Mouse (Mus musculus): Measurements from ENCODE around the gene Ucma. TPM values are rescaled to one million over a fixed set of nuclear protein-coding genes. Genes with fewer than 3 reads are reported as not detected.
"Not testable (repeated sequence)": the region's sequence is repeated elsewhere in the genome, so short reads cannot be mapped to it uniquely, and the experiment has no call there.

The Ucma gene
- polyA plus RNA-seq (2015; fragmentation: Nextera tagmentation; extraction: Ambion mirVana), result not detected in 2 replicates

DNA sequence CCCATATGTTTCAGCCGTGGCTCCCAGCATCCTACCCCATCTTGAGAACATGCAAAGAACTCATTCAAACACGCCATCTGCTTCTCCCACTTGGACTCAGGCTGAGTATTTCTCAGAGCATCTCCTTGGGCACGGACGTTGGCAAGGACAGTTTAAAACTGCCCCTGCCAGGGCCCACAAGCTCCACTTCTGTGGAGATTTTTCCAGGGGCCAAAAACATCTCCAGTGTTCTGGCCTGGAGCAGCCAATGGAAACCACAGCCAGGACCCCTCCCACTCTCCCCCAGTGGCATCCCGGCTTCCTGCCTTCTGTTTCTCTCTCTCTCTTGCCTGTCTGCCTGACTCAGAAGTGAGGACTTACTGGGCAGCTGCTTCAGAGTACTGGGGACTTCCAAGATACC is at the start of gene Ucma:
Gene Ucma, plus strand, starts transcription at position 316 of the 400 bp plus-strand sequence.
- no peak within 1 kb of the TSS for H3K4me3 ChIP-seq
- H3K36me3 ChIP-seq, result no peaks in the 10 kb centered on the region
- 78% methylated on average over 5 of the region's 5 CpGs for WGBS
- no peaks in the 10 kb centered on the region for H3K9me3 ChIP-seq
- no peak for ATAC-seq (ENCODE audit: low read depth)
- no peaks in the 10 kb centered on the region for H3K27me3 ChIP-seq
- no peak within 1 kb of the TSS for H3K9ac ChIP-seq
- no peak within 1 kb of the TSS for H3K27ac ChIP-seq (replicated peaks)
- H3K4me2 ChIP-seq, result no peak within 1 kb of the TSS
- H3K4me1 ChIP-seq (replicated peaks), result no peaks in the 10 kb centered on the region

DNA sequence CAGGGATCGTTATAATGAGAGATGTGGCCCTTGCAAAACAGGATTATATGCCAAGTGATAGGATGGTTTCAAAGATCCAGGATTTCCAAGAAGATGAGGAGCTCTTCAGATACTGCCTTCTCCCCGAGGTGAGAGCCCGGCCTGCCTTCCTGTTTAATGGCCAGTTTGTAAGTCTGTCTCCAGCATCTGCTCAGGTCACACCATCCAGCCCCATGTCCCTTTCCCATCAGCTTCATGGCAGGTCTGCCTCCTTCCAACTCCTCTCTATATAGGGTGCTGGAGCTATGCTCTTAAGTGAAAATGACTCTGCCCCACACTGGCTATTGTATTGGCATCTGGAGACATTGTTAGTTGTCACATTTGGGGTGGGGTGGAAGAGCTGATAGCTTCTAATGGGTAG is 48.5 kb upstream of the Ucma start:
- Histone ChIP-seq H3K9me3 (no peaks in the 10 kb centered on the region), H3K27ac (replicated peaks) (no peak overlapping the region), H3K27me3 (no peaks in the 10 kb centered on the region), H3K4me1 (replicated peaks) (no peaks in the 10 kb centered on the region), H3K4me3 (no peak overlapping the region), H3K36me3 (peaks cover 32% of the 10 kb centered on the region), H3K4me2 (no peak overlapping the region), H3K9ac (no peak overlapping the region)
- ATAC-seq (ENCODE audit: low read depth), result no peak
- WGBS, result 96% methylated on average over 3 of the region's 3 CpGs

DNA sequence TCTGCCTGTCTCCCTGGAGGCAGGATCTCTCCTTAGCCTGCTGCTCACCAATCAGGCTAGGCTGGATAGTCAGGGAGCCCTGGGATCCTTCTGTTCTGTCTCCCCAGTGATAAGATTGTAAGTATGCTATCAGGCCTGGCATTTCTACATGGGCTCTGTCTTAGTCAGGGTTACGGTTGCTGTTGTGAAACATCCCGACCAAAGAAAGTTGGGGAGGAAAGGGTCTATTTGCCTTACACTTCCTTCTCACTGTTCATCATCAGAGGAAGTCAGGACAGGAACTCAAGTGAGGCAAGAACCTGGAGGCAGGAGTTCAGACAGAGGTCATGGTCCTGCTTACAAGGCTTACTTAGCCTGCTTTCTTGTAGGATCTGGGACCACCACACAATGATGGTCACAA is 46.7 kb upstream of the Ucma start:
- ATAC-seq (ENCODE audit: low read depth), result no peak
- Histone ChIP-seq H3K9ac (no peak overlapping the region), H3K9me3 (no peaks in the 10 kb centered on the region), H3K36me3 (peaks cover 32% of the 10 kb centered on the region), H3K4me1 (replicated peaks) (no peaks in the 10 kb centered on the region), H3K4me2 (no peak overlapping the region), H3K27me3 (no peaks in the 10 kb centered on the region), H3K4me3 (no peak overlapping the region), H3K27ac (replicated peaks) (no peak overlapping the region)
- 93% methylated on average over 2 of the region's 2 CpGs for WGBS

DNA sequence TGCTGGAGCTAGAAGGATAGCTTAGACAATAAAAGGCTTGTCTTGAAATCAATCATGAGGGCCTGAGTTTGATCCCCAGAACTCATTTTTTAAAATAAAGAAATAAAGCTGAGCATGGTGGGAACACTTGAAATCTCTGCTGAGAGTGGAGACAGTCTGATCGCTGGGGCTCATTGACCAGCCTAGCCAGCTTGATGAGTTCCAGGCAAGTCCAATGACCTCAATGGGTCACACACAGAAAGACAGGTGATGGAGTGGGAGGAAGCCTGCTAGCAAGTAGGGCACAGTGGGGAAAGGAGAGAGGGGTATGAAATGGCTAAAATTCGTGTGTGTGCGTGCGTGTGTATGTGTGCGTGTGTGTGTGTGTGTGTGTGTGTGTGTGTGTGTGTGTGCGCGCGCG is 41.4 kb upstream of the Ucma start:
- H3K9me3 ChIP-seq, result no peaks in the 10 kb centered on the region
- WGBS, result 86% methylated on average over 9 of the region's 9 CpGs

DNA sequence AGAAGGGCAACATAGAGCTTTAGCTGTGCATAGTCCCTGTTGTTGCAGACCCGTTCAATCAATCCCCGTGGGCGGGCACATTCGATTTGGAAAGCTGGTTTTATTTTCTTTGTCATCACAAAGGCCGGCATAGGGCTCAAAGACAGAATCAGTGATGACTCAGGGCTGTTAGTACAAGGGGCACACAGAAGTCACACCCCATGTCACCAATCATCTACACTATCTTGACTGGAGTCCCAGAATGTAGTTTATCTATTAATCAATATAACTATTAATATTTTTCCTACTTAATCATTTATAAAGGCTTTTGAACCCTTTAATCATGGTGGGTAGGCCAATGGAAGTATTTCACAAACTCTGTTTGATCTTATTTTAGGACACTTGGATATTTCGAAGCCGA is 38.0 kb upstream of the Ucma start:
- H3K4me1 ChIP-seq (replicated peaks), result no peaks in the 10 kb centered on the region
- H3K4me3 ChIP-seq, result no peak overlapping the region
- peaks cover 32% of the 10 kb centered on the region for H3K36me3 ChIP-seq
- no peak overlapping the region for H3K9ac ChIP-seq
- WGBS, result 90% methylated on average over 7 of the region's 7 CpGs
- ATAC-seq (ENCODE audit: low read depth), result no peak
- no peaks in the 10 kb centered on the region for H3K27me3 ChIP-seq
- H3K27ac ChIP-seq (replicated peaks), result no peak overlapping the region
- H3K4me2 ChIP-seq, result no peak overlapping the region
- no peaks in the 10 kb centered on the region for H3K9me3 ChIP-seq

More for the DNA sequence above, 41.4 kb upstream of the Ucma start:
- no peak overlapping the region for H3K9ac ChIP-seq
- H3K4me3 ChIP-seq, result no peak overlapping the region
- peaks cover 48% of the 10 kb centered on the region for H3K36me3 ChIP-seq
- no peaks in the 10 kb centered on the region for H3K4me1 ChIP-seq (replicated peaks)
- H3K27ac ChIP-seq (replicated peaks), result no peak overlapping the region
- no peak for ATAC-seq (ENCODE audit: low read depth)
- H3K4me2 ChIP-seq, result no peak overlapping the region
- no peaks in the 10 kb centered on the region for H3K27me3 ChIP-seq

DNA sequence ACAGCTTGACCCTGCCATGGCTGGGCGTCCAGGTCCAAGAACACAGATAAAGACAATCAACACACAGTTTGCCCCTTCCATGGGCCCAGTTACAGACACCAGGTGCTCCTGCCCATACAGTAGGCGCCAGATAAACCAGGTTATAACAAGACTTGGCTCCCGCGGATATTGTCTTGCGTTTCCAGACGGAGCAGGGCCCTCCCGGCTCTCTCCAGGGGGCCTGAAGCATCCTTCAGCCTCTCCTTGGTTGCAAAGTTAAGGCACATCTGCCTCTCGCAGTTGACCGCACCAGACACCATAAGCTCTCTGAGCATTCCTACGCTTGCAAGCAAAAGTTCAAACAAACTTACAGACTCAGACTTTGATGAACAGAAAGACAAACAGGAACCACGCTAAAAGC is 35.1 kb upstream of the Ucma start:
- WGBS, result 93% methylated on average over 11 of the region's 11 CpGs
- no peak overlapping the region for H3K4me2 ChIP-seq

DNA sequence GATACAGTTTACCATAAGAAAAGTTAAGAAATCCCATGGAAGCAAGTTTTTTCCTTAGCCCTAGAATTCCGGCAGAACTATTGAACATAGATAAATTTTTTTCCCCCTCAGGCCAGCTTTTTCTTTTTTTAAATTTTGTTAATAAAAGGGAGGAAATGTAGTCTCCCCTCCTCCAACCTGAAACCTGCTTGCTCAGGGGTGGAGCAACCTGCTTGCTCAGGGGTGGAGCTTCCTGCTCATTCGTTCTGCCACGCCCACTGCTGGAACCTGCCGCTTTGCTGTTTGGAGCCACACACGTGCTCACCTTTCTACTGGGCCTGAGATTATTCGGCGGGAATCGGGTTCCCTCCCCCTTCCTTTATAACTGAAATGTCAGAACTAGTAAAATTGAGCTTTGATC is 26.2 kb upstream of the Ucma start:
- not testable (repeated sequence) for H3K4me2 ChIP-seq; H3K4me1 ChIP-seq (replicated peaks); H3K9me3 ChIP-seq; H3K36me3 ChIP-seq; H3K27ac ChIP-seq (replicated peaks); H3K27me3 ChIP-seq; H3K4me3 ChIP-seq; ATAC-seq (ENCODE audit: low read depth); H3K9ac ChIP-seq
- WGBS, result 86% methylated on average over 8 of the region's 8 CpGs

More for the DNA sequence above, 35.1 kb upstream of the Ucma start:
- Histone ChIP-seq H3K9ac (no peak overlapping the region), H3K4me3 (no peak overlapping the region), H3K27me3 (no peaks in the 10 kb centered on the region), H3K4me1 (replicated peaks) (no peaks in the 10 kb centered on the region), H3K27ac (replicated peaks) (no peak overlapping the region), H3K9me3 (peaks cover 8% of the 10 kb centered on the region), H3K36me3 (peaks cover 31% of the 10 kb centered on the region)
- ATAC-seq (ENCODE audit: low read depth), result no peak

DNA sequence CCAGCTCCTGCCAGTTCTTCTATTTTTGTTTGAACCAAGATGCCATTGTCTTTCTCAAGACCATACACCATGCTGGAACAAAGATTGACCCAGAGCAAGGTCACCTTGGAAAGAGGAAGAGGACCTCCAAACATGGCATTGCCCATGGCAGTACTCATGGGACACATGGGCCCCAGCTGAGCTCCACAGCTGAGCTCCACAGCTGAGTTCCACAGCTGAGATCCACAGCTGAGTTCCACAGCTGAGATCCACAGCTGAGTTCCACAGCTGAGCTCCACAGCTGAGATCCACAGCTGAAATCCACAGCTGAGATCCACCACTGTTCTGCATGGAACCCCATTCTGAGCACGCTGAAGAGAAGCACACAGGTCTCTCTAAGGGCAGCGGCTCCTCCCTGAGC is 24.9 kb upstream of the Ucma start:
- no peaks in the 10 kb centered on the region for H3K36me3 ChIP-seq
- no peak overlapping the region for H3K27ac ChIP-seq (replicated peaks)
- H3K9ac ChIP-seq, result no peak overlapping the region
- H3K9me3 ChIP-seq, result no peaks in the 10 kb centered on the region
- H3K4me2 ChIP-seq, result no peak overlapping the region
- no peaks in the 10 kb centered on the region for H3K4me1 ChIP-seq (replicated peaks)
- H3K27me3 ChIP-seq, result no peaks in the 10 kb centered on the region
- no peak overlapping the region for H3K4me3 ChIP-seq
- 89% methylated on average over 2 of the region's 2 CpGs for WGBS
- no peak for ATAC-seq (ENCODE audit: low read depth)

DNA sequence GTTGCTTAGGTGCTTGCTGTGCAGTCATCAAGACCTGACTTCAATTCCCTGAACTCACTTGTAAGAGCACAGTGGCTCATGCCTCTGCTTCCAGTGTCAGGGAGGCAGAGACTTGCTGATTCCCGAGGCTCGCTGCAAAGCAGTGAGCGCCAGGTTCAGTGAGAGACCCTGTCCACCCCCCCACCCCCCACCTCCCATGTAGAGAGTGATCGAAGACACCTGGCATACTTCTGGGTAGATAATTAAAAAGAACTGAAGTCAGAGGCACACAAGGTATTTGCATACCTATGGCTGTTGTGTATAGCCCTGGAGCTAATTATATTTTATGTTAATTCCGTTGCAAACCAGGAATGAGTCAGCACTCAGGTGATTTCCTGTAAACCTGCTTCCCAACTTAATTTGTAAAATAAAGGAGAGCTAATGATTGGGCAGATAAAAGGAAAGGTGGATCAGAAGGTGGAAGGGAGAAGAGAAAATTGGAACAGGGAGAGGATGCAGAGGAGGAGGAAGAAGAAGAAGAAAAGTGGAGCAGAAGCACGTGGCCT is 21.6 kb upstream of the Ucma start:
- ATAC-seq (ENCODE audit: low read depth), result no peak

DNA sequence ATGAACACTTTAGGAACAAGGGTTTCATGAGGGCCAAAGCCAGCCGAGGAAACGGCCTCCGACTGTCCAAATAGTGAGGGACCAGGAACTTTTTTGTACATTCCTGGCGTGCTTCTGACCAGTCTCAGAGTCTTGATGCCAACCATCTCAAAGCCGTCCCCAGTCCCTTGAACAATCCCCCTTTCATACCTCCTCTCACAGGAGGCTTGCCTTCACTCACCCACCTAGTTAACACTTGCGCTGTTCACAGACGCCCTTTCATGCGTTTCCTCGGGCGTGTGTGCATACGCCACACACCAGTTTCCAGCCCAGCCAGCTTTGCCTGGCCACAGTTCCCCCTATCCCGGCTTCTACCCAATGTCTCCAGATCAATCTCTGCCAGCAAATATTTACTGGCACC is 17.9 kb upstream of the Ucma start:
- no peak for ATAC-seq (ENCODE audit: low read depth)
- Histone ChIP-seq H3K9ac (no peak overlapping the region), H3K4me1 (replicated peaks) (no peaks in the 10 kb centered on the region), H3K4me3 (no peak overlapping the region), H3K27ac (replicated peaks) (no peak overlapping the region), H3K27me3 (no peaks in the 10 kb centered on the region), H3K4me2 (no peak overlapping the region), H3K9me3 (no peaks in the 10 kb centered on the region), H3K36me3 (no peaks in the 10 kb centered on the region)
- 93% methylated on average over 12 of the region's 12 CpGs for WGBS

More for the DNA sequence above, 21.6 kb upstream of the Ucma start:
- Histone ChIP-seq H3K27me3 (no peaks in the 10 kb centered on the region), H3K4me3 (no peak overlapping the region), H3K4me2 (no peak overlapping the region), H3K27ac (replicated peaks) (no peak overlapping the region), H3K36me3 (no peaks in the 10 kb centered on the region), H3K9me3 (no peaks in the 10 kb centered on the region), H3K9ac (no peak overlapping the region), H3K4me1 (replicated peaks) (no peaks in the 10 kb centered on the region)
- WGBS, result 88% methylated on average over 6 of the region's 6 CpGs

DNA sequence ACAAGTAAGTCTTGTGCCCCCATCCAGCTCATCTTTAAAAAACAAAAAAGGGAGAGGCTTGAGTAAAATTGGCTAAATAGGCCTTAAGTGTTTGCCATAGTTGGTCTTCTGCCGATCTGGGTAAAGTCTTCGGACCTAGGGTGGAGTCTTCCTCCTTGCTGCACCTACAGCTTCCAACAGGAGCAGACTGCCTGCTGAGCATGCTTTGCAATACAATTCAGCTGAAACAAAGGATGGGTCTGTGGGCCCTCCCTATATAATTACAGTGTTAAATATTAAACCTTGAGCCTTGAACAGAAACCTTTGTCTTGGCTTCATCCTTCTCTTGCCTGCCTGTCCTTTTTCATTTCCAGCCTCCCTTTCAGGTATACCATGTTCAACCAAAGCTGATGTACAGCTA is 8.1 kb upstream of the Ucma start:
- H3K27ac ChIP-seq (replicated peaks), result no peak overlapping the region
- H3K4me1 ChIP-seq (replicated peaks), result no peaks in the 10 kb centered on the region
- no peaks in the 10 kb centered on the region for H3K27me3 ChIP-seq
- H3K4me3 ChIP-seq, result no peak overlapping the region
- H3K9ac ChIP-seq, result no peak overlapping the region
- ATAC-seq (ENCODE audit: low read depth), result no peak
- no peaks in the 10 kb centered on the region for H3K9me3 ChIP-seq
- 89% methylated on average over 2 of the region's 2 CpGs for WGBS
- no peak overlapping the region for H3K4me2 ChIP-seq
- no peaks in the 10 kb centered on the region for H3K36me3 ChIP-seq

DNA sequence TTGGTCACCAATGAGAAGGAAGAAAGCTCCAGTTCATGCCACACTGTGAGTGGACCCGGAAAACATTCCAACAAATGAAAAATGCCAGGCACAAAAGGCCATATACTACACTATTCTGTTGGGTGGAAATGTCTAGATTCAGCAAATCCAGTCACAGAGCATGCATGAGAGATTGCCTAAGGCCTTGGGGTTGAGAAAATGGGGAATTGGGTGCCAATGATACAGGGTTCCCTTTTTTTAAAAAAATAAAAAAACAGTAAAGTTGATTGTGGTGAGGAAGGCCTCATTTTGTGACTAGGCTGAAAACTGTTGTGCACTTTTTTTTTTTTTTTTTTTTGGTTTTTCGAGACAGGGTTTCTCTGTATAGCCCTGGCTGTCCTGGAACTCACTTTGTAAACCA is 6.8 kb upstream of the Ucma start:
- ATAC-seq (ENCODE audit: low read depth), result no peak
- no peak overlapping the region for H3K27ac ChIP-seq (replicated peaks)
- H3K36me3 ChIP-seq, result no peaks in the 10 kb centered on the region
- 98% methylated on average over 1 of the region's 2 CpGs for WGBS
- H3K9me3 ChIP-seq, result no peaks in the 10 kb centered on the region
- H3K4me1 ChIP-seq (replicated peaks), result no peaks in the 10 kb centered on the region
- H3K4me2 ChIP-seq, result no peak overlapping the region
- H3K27me3 ChIP-seq, result no peaks in the 10 kb centered on the region
- H3K4me3 ChIP-seq, result no peak overlapping the region
- H3K9ac ChIP-seq, result no peak overlapping the region

DNA sequence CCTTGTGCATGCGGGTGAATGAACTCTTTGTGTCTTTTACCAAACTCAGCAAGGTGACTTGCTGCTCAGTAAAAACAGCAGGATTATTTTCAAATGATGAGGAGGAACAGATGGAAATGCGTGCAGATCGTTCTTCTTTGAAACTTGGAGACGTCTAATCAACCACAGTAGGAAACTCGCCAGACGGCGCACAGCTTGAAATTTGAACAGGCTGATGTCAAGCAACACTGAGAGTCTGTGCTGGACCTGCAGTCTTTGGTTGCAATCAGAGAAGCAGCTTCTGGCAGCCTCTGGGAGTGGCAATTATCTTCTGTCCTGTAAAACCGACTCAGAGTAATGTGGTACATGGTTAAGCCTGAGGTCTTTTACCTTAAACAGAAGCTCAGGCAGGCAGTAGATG is 2.2 kb downstream of the Ucma start:
- Histone ChIP-seq H3K4me1 (replicated peaks) (no peaks in the 10 kb centered on the region), H3K27ac (replicated peaks) (no peak overlapping the region), H3K9ac (no peak overlapping the region), H3K36me3 (no peaks in the 10 kb centered on the region), H3K4me2 (no peak overlapping the region), H3K9me3 (no peaks in the 10 kb centered on the region), H3K27me3 (no peaks in the 10 kb centered on the region), H3K4me3 (no peak overlapping the region)
- WGBS, result 39% methylated on average over 8 of the region's 8 CpGs
- ATAC-seq (ENCODE audit: low read depth), result no peak
